Mouse (Mus musculus) heart, embryonic 11.5 days (tissue): ENCODE measurements around the gene Srrm1. TPM values are rescaled to one million over a fixed set of nuclear protein-coding genes. Genes with fewer than 3 reads are reported as not detected.
"Not testable (repeated sequence)": the region's sequence is repeated elsewhere in the genome, so short reads cannot be mapped to it uniquely, and the experiment has no call there.

Experiments used
- ATAC-seq: fragments of 200-750 bp; cut with Nextera tagmentation; replicated peaks from 2 replicates; pipeline ENCODE4 v1.8.0; 2017; ENCODE audit warnings: moderate library complexity; ENCODE audit not compliant: insufficient number of reproducible peaks, low FRiP score, low TSS enrichment
- H3K27ac ChIP-seq: fragments of 300-500 bp; sonication (generic); 2 replicates; pipeline ENCODE4 v1.5.1; 2014; ENCODE audit warnings: mild to moderate bottlenecking, low read depth, low read length
- H3K27me3 ChIP-seq: fragments of 300-500 bp; sonication (generic); 2 replicates; pipeline ENCODE4 v1.6.1; 2014; ENCODE audit warnings: mild to moderate bottlenecking, low read length, mixed read lengths; ENCODE audit not compliant: control insufficient read depth, insufficient read depth
- H3K36me3 ChIP-seq: fragments of 300-500 bp; sonication (generic); 2 replicates; pipeline ENCODE4 v1.6.1; 2014; ENCODE audit warnings: mild to moderate bottlenecking, low read length, moderate library complexity, mixed read lengths; ENCODE audit not compliant: control insufficient read depth, insufficient read depth
- H3K4me1 ChIP-seq: fragments of 300-500 bp; sonication (generic); 2 replicates; pipeline ENCODE4 v1.6.1; 2014; ENCODE audit warnings: low read length; ENCODE audit not compliant: control insufficient read depth, insufficient read depth
- H3K4me2 ChIP-seq: fragments of 300-500 bp; sonication (generic); 2 replicates; pipeline ENCODE4 v1.6.1; 2014; ENCODE audit warnings: mild to moderate bottlenecking, moderate library complexity
- H3K4me3 ChIP-seq: fragments of 300-500 bp; sonication (generic); 2 replicates; pipeline ENCODE4 v1.5.1; 2014; ENCODE audit warnings: low read depth, low read length
- H3K9ac ChIP-seq: fragments of 300-500 bp; sonication (generic); 2 replicates; pipeline ENCODE4 v1.6.1; 2014; ENCODE audit warnings: mild to moderate bottlenecking, low read depth, low read length, moderate library complexity
- H3K9me3 ChIP-seq: fragments of 300-500 bp; sonication (generic); replicated peaks from 2 replicates; pipeline ENCODE4 v1.6.1; 2016; ENCODE audit warnings: low read length; ENCODE audit not compliant: control insufficient read depth
- WGBS: fragments of 180-500 bp; shearing (Covaris S2); extraction: QIAGEN DNeasy Blood & Tissue Kit; methylation state at CpG from one replicate; pipeline ENCODE4 v1.1.7; 2014; ENCODE audit not compliant: insufficient replicate concordance; 5-methylcytosine and 5-hydroxymethylcytosine counted together
- polyA plus RNA-seq: library from polyadenylated mRNA; unstranded; fragments of >200 nt; fragmentation: Nextera tagmentation; extraction: Ambion mirVana; gene quantifications from 2 replicates; pipeline ENCODE4 v1.2.1, GENCODE M21; 2014

The Srrm1 gene
- polyA plus RNA-seq, 1 experiment from 2014 or later, result 183 TPM

GRCm38 (mm10) chr4:135362828-135363227 is 9.7 kb upstream of the Srrm1 start:
- Histone ChIP-seq H3K4me3 (no peak overlapping the region), H3K27ac (no peak overlapping the region), H3K9ac (no peak overlapping the region), H3K36me3 (no peaks in the 10 kb centered on the region), H3K4me2 (no peak overlapping the region), H3K9me3 (no peaks in the 10 kb centered on the region), H3K27me3 (no peaks in the 10 kb centered on the region), H3K4me1 (0 out of 2 replicates have a peak, but pooled peaks cover 2% of the 10 kb centered on the region)
- ATAC-seq, result no peak
- WGBS, result 31% methylated on average over 6 of the region's 6 CpGs

DNA sequence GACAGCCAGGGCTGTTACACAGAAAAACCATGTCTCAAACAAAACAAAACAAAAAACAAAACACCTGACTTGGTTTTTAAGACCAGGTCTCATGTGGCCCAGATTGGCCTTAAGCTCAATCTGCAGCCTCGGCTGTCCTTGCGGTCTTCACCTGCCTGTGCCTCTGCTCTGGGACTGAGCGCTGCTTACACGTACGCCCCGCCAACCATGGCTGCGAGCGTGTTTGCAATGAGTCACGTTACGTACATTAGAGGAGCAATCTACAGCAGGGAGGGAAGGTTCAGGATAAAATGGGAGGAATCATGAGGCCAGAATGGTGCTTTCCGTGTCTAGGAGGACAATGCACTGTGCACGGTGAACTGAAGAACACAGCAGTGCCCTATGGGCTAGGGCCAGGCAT is 8.6 kb upstream of the Srrm1 start:
- no peak for ATAC-seq
- no peak overlapping the region for H3K4me2 ChIP-seq
- H3K27me3 ChIP-seq, result peaks cover 4% of the 10 kb centered on the region; the same call in 1 of the 2 replicates
- 0 out of 2 replicates have a peak, but pooled peaks cover 2% of the 10 kb centered on the region for H3K4me1 ChIP-seq
- H3K4me3 ChIP-seq, result no peak overlapping the region
- no peaks in the 10 kb centered on the region for H3K36me3 ChIP-seq
- no peak overlapping the region for H3K27ac ChIP-seq
- H3K9ac ChIP-seq, result no peak overlapping the region
- H3K9me3 ChIP-seq, result no peaks in the 10 kb centered on the region
- WGBS, result 86% methylated on average over 12 of the region's 12 CpGs

GRCm38 (mm10) chr4:135358736-135359135 is 5.6 kb upstream of the Srrm1 start:
- H3K9ac ChIP-seq, result no peak overlapping the region
- H3K27me3 ChIP-seq, result peaks cover 6% of the 10 kb centered on the region; the same call in 1 of the 2 replicates
- H3K9me3 ChIP-seq, result no peaks in the 10 kb centered on the region
- H3K4me3 ChIP-seq, result no peak overlapping the region
- 1% methylated on average over 6 of the region's 6 CpGs for WGBS
- no peak overlapping the region for H3K27ac ChIP-seq
- peaks cover 9% of the 10 kb centered on the region; the same call in 1 of the 2 replicates for H3K4me1 ChIP-seq
- H3K36me3 ChIP-seq, result no peaks in the 10 kb centered on the region
- no peak for ATAC-seq
- H3K4me2 ChIP-seq, result no peak overlapping the region

DNA sequence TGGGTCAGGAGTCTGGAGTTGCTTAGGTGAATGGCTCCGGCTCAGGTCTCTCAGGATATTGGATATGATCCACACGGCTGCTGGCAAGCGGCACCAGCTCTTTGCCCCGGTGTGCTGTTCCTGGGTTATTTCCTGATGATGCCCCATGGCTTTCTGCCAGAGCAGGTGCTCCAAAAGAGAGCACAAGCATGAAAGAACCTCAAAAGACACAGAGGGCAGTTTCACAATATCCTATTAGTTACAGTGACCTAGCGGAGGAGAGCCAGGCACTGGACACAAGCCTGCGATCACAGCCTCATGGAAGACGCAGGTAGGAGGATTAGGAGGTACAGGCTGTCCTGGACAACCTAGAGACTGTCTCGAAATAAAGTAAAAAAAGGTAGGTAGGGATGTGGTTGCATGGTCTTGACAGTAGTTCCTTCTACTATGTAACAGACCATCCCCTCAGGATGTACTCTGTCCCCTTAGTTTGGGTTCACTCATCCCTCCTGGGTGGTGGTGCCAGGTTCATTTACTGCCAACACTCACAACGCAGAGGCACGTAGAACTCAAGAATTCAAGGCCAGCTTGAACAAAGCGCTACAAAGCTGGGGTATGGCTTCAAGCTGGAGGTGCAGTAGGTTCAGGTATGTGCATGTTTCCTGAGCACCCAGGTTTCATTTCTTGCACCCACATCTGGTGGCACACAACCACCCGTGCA is 4.2 kb upstream of the Srrm1 start:
- Histone ChIP-seq H3K36me3 (no peaks in the 10 kb centered on the region; the same call in 1 of the 2 replicates), H3K27me3 (peaks cover 6% of the 10 kb centered on the region; the same call in 1 of the 2 replicates), H3K4me3 (no peak overlapping the region), H3K4me2 (no peak overlapping the region), H3K9ac (no peak overlapping the region), H3K27ac (no peak overlapping the region), H3K9me3 (no peaks in the 10 kb centered on the region), H3K4me1 (peaks cover 9% of the 10 kb centered on the region; the same call in 1 of the 2 replicates)
- WGBS, result 77% methylated on average over 12 of the region's 12 CpGs
- no peak for ATAC-seq

DNA sequence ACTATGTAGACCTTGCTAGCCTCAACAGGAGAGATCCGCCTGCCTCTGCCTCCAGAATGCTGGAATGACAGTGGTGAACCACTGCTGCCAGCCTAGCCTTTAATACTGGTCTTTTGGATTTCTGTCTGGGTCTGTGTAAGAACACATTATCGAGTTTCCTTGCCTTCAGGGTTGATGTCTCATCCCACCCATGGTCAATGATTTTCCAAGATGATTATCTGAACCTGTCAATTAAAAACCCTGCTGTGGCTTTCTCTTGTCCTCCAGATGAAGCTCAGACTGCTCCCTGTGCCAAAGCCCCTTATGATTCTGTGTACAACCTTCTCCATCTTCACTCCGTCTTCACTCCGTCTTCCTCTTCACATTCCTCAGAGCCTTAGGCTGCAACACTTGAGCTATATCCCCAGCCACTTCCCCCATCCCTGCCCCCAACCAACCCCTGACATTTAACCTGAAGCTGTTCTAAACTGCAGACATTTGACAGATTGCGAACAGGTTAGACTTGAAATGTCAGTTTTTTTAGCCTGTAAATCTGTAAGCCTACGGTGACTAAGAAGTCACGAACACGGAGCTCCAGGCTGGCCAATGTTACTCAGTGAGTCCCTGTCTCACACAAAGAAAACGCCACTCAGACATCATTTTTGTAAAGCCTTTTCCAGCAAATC is 2.9 kb upstream of the Srrm1 start:
- peaks cover 6% of the 10 kb centered on the region; the same call in 1 of the 2 replicates for H3K27me3 ChIP-seq
- no peak overlapping the region for H3K4me2 ChIP-seq
- no peaks in the 10 kb centered on the region for H3K9me3 ChIP-seq
- H3K4me3 ChIP-seq, result no peak overlapping the region
- no peak overlapping the region for H3K9ac ChIP-seq
- WGBS, result 68% methylated on average over 9 of the region's 9 CpGs
- ATAC-seq, result no peak
- H3K36me3 ChIP-seq, result no peaks in the 10 kb centered on the region; the same call in 1 of the 2 replicates
- peaks cover 11% of the 10 kb centered on the region; the same call in 1 of the 2 replicates for H3K4me1 ChIP-seq
- H3K27ac ChIP-seq, result no peak overlapping the region

- not testable (repeated sequence) for H3K9ac ChIP-seq
Measured at GRCm38 (mm10) chr4:135354751-135355150, 1.6 kb upstream of the Srrm1 start.

DNA sequence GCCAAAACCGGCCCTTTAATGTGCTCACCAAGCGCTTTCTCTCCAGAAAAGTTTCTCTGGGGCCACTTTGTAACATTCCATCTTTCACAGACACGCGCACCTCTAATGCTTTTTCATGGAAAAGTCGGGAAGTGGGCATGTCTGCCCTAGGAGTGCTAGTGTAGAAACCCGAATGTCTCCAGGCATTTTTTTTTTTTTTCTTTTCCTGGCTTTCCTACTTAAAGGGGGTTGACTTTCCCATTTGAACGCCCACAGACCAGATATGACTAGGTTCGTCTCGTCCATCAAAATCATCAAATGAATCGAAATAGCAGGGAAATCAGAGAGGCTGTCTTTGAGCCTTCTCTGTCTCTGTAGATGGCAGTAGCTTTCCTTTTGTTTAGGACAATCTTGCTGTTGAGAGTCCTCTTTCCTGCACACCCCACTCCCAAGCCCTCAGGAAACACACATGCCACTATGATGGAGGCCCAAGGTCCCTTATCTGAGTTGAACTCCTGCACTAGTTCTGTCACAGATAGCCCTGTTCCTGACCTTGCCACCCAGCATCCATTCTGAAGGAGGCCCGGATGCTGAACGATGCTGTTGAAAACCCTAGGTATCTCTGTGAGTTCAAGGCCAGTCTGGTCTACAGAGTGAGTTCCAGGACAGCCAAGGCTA is 801 bp upstream of the Srrm1 start:
- Histone ChIP-seq H3K36me3 (peaks cover 5% of the 10 kb centered on the region), H3K4me3 (peak overlapping the region; percentile 95), H3K4me2 (peak overlapping the region; percentile 84), H3K27ac (peak overlapping the region; percentile 99), H3K4me1 (peaks cover 8% of the 10 kb centered on the region; the same call in 1 of the 2 replicates), H3K9me3 (no peaks in the 10 kb centered on the region), H3K27me3 (peaks cover 6% of the 10 kb centered on the region; the same call in 1 of the 2 replicates), H3K9ac (peak overlapping the region; percentile 77)
- WGBS, result 18% methylated on average over 12 of the region's 12 CpGs
- ATAC-seq, result no peak

More at GRCm38 (mm10) chr4:135354751-135355150, 1.6 kb upstream of the Srrm1 start:
- not testable (repeated sequence) for H3K4me3 ChIP-seq, H3K4me1 ChIP-seq, H3K36me3 ChIP-seq, H3K27me3 ChIP-seq, ATAC-seq, H3K9me3 ChIP-seq
- Histone ChIP-seq H3K27ac (peak overlapping the region; percentile 99), H3K4me2 (peak overlapping the region; percentile 84; the same call in 1 of the 2 replicates)

- peak; percentile 10; the same call in 1 of the 2 replicates for ATAC-seq
- WGBS, result under 1% methylated on average over 64 of the region's 67 CpGs
- Histone ChIP-seq H3K4me3 (peak overlapping the region; percentile 95), H3K36me3 (peaks cover 5% of the 10 kb centered on the region), H3K4me2 (peak overlapping the region; percentile 84), H3K9ac (peak overlapping the region; percentile 95), H3K27me3 (peaks cover 6% of the 10 kb centered on the region; the same call in 1 of the 2 replicates), H3K4me1 (peaks cover 8% of the 10 kb centered on the region; the same call in 1 of the 2 replicates), H3K27ac (peak overlapping the region; percentile 99), H3K9me3 (no peaks in the 10 kb centered on the region)
Measured at GRCm38 (mm10) chr4:135352326-135353065, 625 bp downstream of the Srrm1 start.
